Mouse (Mus musculus) heart, postnatal 0 days (tissue): Measurements from ENCODE around the gene Plcb3.

ENCODE experiments used
- CTCF ChIP-seq: IDR thresholded peaks from 2 replicates; pipeline ENCODE4 v1.5.1; 2016; ENCODE audit warnings: antibody characterized with exemption, control low read depth, low read depth
- EP300 ChIP-seq: IDR thresholded peaks from 2 replicates; pipeline ENCODE4 v1.6.1; 2016; ENCODE audit warnings: antibody characterized with exemption, low read depth

- TF ChIP-seq CTCF (no peak), EP300 (no peak)
These were observed 44.3 kb downstream of the Plcb3 start for GRCm38 (mm10) chr19:6932018-6932417.
